Mouse (Mus musculus): ENCODE data around the gene Ofcc1. TPM values are rescaled to one million over a fixed set of nuclear protein-coding genes. Genes with fewer than 3 reads are reported as not detected.

The Ofcc1 gene
- polyA plus RNA-seq (2014; fragmentation: Illumina TruSeq; extraction: RNeasy Lipid Tissue Mini Kit (QIAGEN cat#74804)), result not detected

DNA sequence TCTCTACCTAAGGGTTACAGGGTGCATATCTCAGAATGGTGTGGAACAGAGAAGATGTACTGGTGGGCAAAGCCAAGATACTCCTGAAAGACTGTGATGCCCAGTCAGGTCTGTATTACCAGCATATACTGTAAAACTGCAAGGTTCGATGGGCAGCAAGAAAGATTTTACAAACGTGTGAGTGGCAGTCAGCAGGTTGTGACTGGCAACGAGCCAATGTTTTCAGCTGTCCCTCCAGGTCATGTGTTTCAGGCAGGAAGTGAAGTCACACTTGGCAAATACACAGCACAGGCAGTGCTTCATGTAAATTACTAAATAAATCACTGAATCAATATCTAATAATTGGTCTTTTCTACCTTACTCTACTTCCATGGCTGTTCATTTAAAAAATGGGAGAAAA, at the start of gene Ofcc1:
Gene Ofcc1 (minus strand): TSS at position 163 of the 400 bp plus-strand sequence.

All from ovary, adult 10 weeks (tissue).